Mouse (Mus musculus) midbrain, postnatal 0 days (tissue): Measurements from ENCODE around the gene Pard3b. TPM values are rescaled to one million over a fixed set of nuclear protein-coding genes. Genes with fewer than 3 reads are reported as not detected.

ENCODE experiments used
- ATAC-seq: fragments of 200-750 bp; cut with Nextera tagmentation; 2 replicates; pipeline ENCODE4 v1.8.0; 2017; ENCODE audit warnings: moderate number of reproducible peaks, mild to moderate bottlenecking, moderate TSS enrichment, moderate library complexity; ENCODE audit not compliant: low FRiP score
- DNase-seq: peaks from one replicate; pipeline ENCODE4 v3.0.0-alpha.2; 2015; ENCODE audit warnings: low spot score
- H3K27ac ChIP-seq: fragments of 300-500 bp; sonication (generic); 2 replicates; pipeline ENCODE4 v1.5.1; 2014; ENCODE audit warnings: low read depth, mild to moderate bottlenecking, low read length, mixed read lengths
- H3K27me3 ChIP-seq: fragments of 300-500 bp; sonication (generic); 2 replicates; pipeline ENCODE4 v1.6.1; 2014; ENCODE audit warnings: low read length, control low read depth, mixed read lengths; ENCODE audit not compliant: insufficient read depth
- H3K36me3 ChIP-seq: fragments of 300-500 bp; sonication (generic); 2 replicates; pipeline ENCODE4 v1.6.1; 2014; ENCODE audit warnings: low read length, control low read depth, mixed read lengths; ENCODE audit not compliant: insufficient read depth
- H3K4me1 ChIP-seq: fragments of 300-500 bp; sonication (generic); 2 replicates; pipeline ENCODE4 v1.6.1; 2014; ENCODE audit warnings: mild to moderate bottlenecking, control low read depth, antibody characterized with exemption, low read length, mixed read lengths; ENCODE audit not compliant: insufficient read depth
- H3K4me2 ChIP-seq: fragments of 300-500 bp; sonication (generic); 2 replicates; pipeline ENCODE4 v1.6.1; 2014; ENCODE audit warnings: low read depth, mild to moderate bottlenecking, low read length, mixed read lengths; ENCODE audit not compliant: poor library complexity, severe bottlenecking
- H3K4me3 ChIP-seq: fragments of 300-500 bp; sonication (generic); 2 replicates; pipeline ENCODE4 v1.5.1; 2014; ENCODE audit warnings: low read depth, mild to moderate bottlenecking, low read length, moderate library complexity
- H3K9ac ChIP-seq: fragments of 300-500 bp; sonication (generic); replicated peaks from 2 replicates; pipeline ENCODE4 v1.6.1; 2014; ENCODE audit warnings: mild to moderate bottlenecking, low read length, moderate library complexity, mixed read lengths; ENCODE audit not compliant: poor library complexity, severe bottlenecking
- H3K9me3 ChIP-seq: fragments of 300-500 bp; sonication (generic); 2 replicates; pipeline ENCODE4 v1.6.1; 2016; ENCODE audit warnings: low read length, control low read depth
- CTCF ChIP-seq: IDR thresholded peaks from 2 replicates; pipeline ENCODE4 v1.5.1; 2016; ENCODE audit warnings: antibody characterized with exemption, mild to moderate bottlenecking
- WGBS: fragments of 180-500 bp; shearing (Covaris S2); extraction: QIAGEN DNeasy Blood & Tissue Kit; methylation state at CpG from one replicate; pipeline ENCODE4 v1.1.7; 2014; 5-methylcytosine and 5-hydroxymethylcytosine counted together
- polyA plus RNA-seq: library from polyadenylated mRNA; unstranded; fragments of >200 nt; fragmentation: Nextera tagmentation; extraction: Ambion mirVana; gene quantifications from 2 replicates; pipeline ENCODE4 v1.2.1, GENCODE M21; 2015
- total RNA-seq: library from RNA; depleted of rRNA; stranded (reverse); fragments of >200 nt; gene quantifications from 2 replicates; pipeline ENCODE4 v1.2.3, GENCODE M21; 2014

Gene Pard3b
- total and polyA plus RNA-seq, 2 experiments from 2014 or later = 5.3 to 7.0 TPM

DNA sequence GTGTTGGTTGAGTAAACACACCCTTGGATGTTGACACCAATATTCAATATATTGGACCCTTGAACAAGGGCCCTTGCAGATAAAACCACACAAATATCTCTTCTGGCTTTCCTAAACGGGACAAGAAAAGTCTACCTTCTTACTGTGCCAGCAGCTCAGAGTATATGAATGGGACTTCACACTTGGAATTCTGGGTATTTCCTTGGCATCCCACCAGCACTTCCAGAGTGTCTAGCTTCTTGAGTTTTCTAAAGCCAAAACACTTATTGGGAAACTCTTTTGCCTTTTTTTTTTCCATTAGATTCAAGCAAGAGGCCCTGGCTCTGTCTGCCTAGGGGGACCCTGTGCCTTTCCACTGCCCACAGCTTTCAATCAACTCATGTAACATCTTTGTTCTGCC is 991.3 kb downstream of the Pard3b start:
- WGBS = 59% methylated on average over 1 of the region's 1 CpGs
- ATAC-seq (no peak), DNase-seq (peak; percentile 35)
- TF ChIP-seq CTCF = no peak
- H3K4me3 ChIP-seq = no peak overlapping the region
- H3K9ac ChIP-seq = no peak overlapping the region
- H3K9me3 ChIP-seq = no peaks in the 10 kb centered on the region
- no peak overlapping the region for H3K4me2 ChIP-seq
- no peaks in the 10 kb centered on the region for H3K27me3 ChIP-seq
- H3K4me1 ChIP-seq = no peaks in the 10 kb centered on the region
- H3K27ac ChIP-seq = no peak overlapping the region
- no peaks in the 10 kb centered on the region for H3K36me3 ChIP-seq

DNA sequence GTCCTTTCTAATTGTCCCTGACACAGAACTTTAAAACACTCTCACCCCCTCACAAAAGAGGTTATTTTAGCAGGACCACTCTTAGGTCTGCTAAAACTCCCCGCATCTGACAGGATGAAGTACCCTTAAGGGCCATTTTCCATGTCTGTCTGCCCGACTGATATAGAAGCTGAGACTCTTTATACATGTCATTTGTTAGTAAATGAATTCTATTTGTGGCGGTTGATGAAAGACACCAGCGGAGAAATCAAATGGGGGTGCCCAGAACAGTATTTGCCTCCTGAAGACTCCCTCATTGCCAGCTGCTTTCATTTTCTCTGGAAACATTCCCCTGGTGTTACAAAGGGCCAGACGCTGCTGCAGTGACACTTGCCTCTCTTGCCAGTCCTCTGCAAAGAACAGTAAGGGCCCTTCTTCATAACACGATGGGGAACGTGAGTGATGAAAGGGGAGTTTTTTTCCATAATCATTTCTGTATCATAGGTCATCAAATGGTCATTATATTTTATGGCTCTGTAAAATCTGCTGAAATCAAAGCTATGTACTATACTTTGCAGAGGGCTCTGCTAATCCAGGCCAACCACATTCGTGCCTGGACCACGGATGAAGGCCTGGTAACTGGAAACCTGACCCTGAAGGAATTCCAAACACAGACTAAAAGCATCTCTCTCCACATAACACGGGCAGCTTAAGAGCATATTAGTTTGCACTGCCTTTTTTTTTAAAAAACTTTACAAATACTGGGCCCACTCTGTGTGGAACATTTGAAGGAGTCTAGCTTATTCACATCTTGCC is 993.1 kb downstream of the Pard3b start:
- Histone ChIP-seq H3K36me3 (no peaks in the 10 kb centered on the region), H3K4me2 (no peak overlapping the region), H3K9ac (no peak overlapping the region), H3K9me3 (no peaks in the 10 kb centered on the region), H3K4me3 (no peak overlapping the region), H3K27me3 (no peaks in the 10 kb centered on the region), H3K4me1 (no peaks in the 10 kb centered on the region), H3K27ac (no peak overlapping the region)
- no peak for DNase-seq
- ATAC-seq = no peak
- no peak for TF ChIP-seq CTCF
- 36% methylated on average over 10 of the region's 10 CpGs for WGBS

DNA sequence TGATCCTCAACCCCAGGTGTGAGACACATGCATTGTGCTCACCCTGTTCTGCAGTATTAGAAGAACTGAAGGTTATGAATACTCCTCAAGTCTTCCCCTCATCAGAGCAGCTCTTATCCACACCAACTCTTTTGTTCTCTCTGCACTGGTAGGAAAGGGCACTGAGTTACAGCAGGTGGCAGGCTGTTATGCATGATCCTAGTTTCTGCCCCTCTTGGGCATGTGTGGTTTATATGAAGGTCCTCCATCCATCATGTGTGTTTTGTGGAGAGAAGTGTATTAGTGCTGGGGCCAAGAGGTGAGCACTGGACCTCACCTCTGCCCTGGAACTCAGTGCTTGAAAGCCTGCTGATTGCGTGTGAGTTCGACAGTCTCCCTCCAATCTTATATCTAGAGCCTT is 994.3 kb downstream of the Pard3b start:
- H3K4me1 ChIP-seq = no peaks in the 10 kb centered on the region
- no peaks in the 10 kb centered on the region for H3K27me3 ChIP-seq
- ATAC-seq (no peak), DNase-seq (no peak)
- no peak overlapping the region for H3K4me2 ChIP-seq
- no peak overlapping the region for H3K4me3 ChIP-seq
- H3K27ac ChIP-seq = no peak overlapping the region
- no peak for TF ChIP-seq CTCF
- H3K9me3 ChIP-seq = no peaks in the 10 kb centered on the region
- H3K36me3 ChIP-seq = no peaks in the 10 kb centered on the region
- WGBS = 96% methylated on average over 2 of the region's 2 CpGs
- H3K9ac ChIP-seq = no peak overlapping the region

DNA sequence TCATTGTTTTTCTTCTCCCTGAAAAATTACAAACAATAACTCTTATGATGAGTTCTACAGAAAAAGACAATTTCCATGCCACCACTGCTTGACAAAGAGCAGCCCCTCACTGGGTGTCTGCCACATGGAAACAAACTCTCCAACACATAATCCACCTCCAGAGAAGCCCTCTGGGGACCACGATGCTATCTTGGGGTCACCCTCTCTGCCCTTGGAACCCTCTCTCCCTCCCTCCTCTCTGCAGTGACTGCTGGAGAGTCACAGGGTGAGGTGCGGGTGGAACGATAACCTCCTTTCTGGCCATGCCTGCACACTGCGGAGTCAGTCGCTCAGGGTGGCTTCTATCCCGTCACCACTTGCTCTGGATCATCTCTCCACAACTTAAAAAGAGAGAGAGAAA is 996.6 kb downstream of the Pard3b start:
- no peak for TF ChIP-seq CTCF
- DNase-seq (no peak), ATAC-seq (no peak)
- WGBS = 71% methylated on average over 6 of the region's 6 CpGs
- no peak overlapping the region for H3K27ac ChIP-seq
- H3K27me3 ChIP-seq = no peaks in the 10 kb centered on the region
- no peaks in the 10 kb centered on the region for H3K4me1 ChIP-seq
- H3K4me3 ChIP-seq = no peak overlapping the region
- no peak overlapping the region for H3K4me2 ChIP-seq
- no peaks in the 10 kb centered on the region for H3K36me3 ChIP-seq
- no peak overlapping the region for H3K9ac ChIP-seq
- no peaks in the 10 kb centered on the region for H3K9me3 ChIP-seq

DNA sequence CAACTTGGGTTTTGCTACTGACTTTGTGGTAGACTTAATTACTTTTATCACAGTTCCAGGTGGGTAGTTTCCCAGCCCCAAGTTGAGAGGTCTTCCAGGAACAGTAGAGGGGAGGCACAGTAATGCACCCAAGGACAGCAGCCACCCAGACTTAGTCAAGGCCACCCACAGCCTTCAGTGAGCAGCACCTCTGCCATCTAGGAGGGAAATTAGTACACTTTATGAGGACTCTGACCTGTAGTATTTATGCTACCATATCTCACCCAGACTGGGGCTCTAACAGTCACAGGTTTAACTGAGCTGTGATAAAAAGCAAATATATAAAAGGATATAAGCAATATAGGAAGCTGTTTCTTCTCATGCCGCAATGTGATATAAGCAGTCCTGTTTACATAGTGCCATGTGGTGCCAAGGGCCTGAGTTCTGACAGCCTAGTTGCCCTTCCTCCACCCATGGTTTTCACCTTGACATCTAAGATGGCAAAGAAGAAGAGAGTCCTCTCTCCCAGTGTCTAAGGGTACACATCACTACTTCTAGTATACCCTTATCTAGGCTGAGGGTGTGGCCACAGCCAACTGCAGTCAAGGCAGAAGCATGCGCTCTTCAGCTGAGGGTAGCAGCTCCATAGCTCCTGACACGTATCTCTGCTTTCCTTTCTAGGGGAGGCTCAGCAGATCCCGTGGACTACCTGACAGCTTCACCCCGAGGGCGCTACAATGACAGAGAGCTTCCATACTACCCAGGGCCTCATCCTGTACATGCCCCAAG is 998.5 kb downstream of the Pard3b start:
- ATAC-seq (no peak), DNase-seq (no peak)
- H3K4me3 ChIP-seq = no peak overlapping the region
- no peak overlapping the region for H3K9ac ChIP-seq
- H3K27me3 ChIP-seq = no peaks in the 10 kb centered on the region
- no peaks in the 10 kb centered on the region for H3K9me3 ChIP-seq
- no peak overlapping the region for H3K27ac ChIP-seq
- no peaks in the 10 kb centered on the region for H3K4me1 ChIP-seq
- H3K4me2 ChIP-seq = no peak overlapping the region
- no peaks in the 10 kb centered on the region for H3K36me3 ChIP-seq
- no peak for TF ChIP-seq CTCF
- 94% methylated on average over 6 of the region's 6 CpGs for WGBS

DNA sequence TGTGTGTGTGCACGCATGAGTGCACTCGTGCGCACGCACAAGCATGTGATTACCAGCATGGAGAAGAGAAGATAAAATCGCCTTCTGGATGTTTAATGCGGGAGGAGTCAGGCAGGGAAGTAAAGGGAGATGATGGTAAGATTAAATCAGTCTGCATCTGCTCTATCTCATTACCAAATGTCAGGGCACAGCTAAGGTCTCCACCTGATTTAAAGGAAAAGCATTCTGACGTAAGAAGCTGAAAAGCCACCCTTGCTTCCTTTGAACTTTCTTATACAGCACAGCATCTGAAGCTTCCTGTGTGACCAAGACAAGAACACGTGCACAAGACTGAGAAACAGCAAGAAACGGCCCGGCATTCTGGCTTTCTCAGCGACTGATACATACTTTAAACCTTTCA is 1000.4 kb downstream of the Pard3b start:
- no peak for ATAC-seq
- TF ChIP-seq CTCF = no peak

More for the DNA sequence above, 1000.4 kb downstream of the Pard3b start:
- Histone ChIP-seq H3K4me2 (no peak overlapping the region), H3K36me3 (no peaks in the 10 kb centered on the region), H3K27ac (no peak overlapping the region), H3K9ac (no peak overlapping the region), H3K27me3 (no peaks in the 10 kb centered on the region), H3K4me3 (no peak overlapping the region), H3K9me3 (no peaks in the 10 kb centered on the region), H3K4me1 (no peaks in the 10 kb centered on the region)
- DNase-seq = no peak
- 87% methylated on average over 11 of the region's 11 CpGs for WGBS
